Mouse (Mus musculus): ENCODE measurements around the gene Brd2.

GRCm38 (mm10) chr17:34090923-34091322 is 31.5 kb downstream of the Brd2 start:
- TF ChIP-seq CTCF (IDR thresholded peaks at IDR 0.05; ENCODE audit: borderline replicate concordance, insufficient read depth, low read depth, low read length) = no peak
- TF ChIP-seq POLR2A (IDR thresholded peaks at IDR 0.05; ENCODE audit: borderline replicate concordance, insufficient read depth, low read length) = no peak
